ENCODE assay signal across 8 mouse cellular contexts in genomic region chr5:124043999-124044398, GRCm38 (mm10). TPM values are rescaled to one million over a fixed set of nuclear protein-coding genes. Genes with fewer than 3 reads are reported as not detected.
DNase-seq lines count a peak whose midpoint lies in the region; ATAC-seq lines count a peak whose summit lies in the region.

No protein-coding gene starts in this region.

- no peaks in the 10 kb centered on the region for H3K27me3 ChIP-seq in heart, embryonic 10.5 days (ENCODE audit: insufficient read depth, poor library complexity, severe bottlenecking)
- H3K27me3 ChIP-seq in hindbrain, embryonic 10.5 days (ENCODE audit: insufficient read depth, poor library complexity, severe bottlenecking): peaks cover 9% of the 10 kb centered on the region; the same call in 1 of the 2 replicates
- no peaks in the 10 kb centered on the region for H3K27me3 ChIP-seq in midbrain, embryonic 11.5 days (ENCODE audit: control insufficient read depth, insufficient read depth, low read length)

- peaks cover 64% of the 10 kb centered on the region for H3K4me1 ChIP-seq in heart, embryonic 10.5 days
- H3K4me1 ChIP-seq in hindbrain, embryonic 10.5 days (replicated peaks): peaks cover 52% of the 10 kb centered on the region
- peaks cover 16% of the 10 kb centered on the region for H3K4me1 ChIP-seq in midbrain, embryonic 11.5 days (ENCODE audit: control insufficient read depth, insufficient read depth, low read length)

- peak overlapping the region; percentile 91 for H3K27ac ChIP-seq in heart, embryonic 10.5 days
- peak overlapping the region; percentile 88 for H3K27ac ChIP-seq in hindbrain, embryonic 10.5 days
- peak overlapping the region; percentile 87 for H3K27ac ChIP-seq in midbrain, embryonic 11.5 days (ENCODE audit: low read depth, low read length)

- intact Hi-C loops in heart, postnatal 10 days (cut with DNase I): loop anchor here (5.0 kb wide), 1 partner anchor 33 kb away; no protein-coding TSS in a partner anchor

- DNase-seq in heart, embryonic 10.5 days (ENCODE audit: low spot score): no peak
- DNase-seq in heart, postnatal 10 days: no peak
- peak; percentile 54 for DNase-seq in 416B (ENCODE audit: low read depth)
- DNase-seq in hindbrain, embryonic 10.5 days (ENCODE audit: low spot score): no peak
- peak; percentile 70 for DNase-seq in midbrain, embryonic 11.5 days (ENCODE audit: low spot score, missing footprints)
- DNase-seq in testis, postnatal 10 days (ENCODE audit: low spot score): no peak

- H3K9me3 ChIP-seq in heart, embryonic 10.5 days: no peaks in the 10 kb centered on the region
- no peaks in the 10 kb centered on the region for H3K9me3 ChIP-seq in hindbrain, embryonic 10.5 days
- no peaks in the 10 kb centered on the region for H3K9me3 ChIP-seq in midbrain, embryonic 11.5 days (ENCODE audit: control insufficient read depth, low read length)

- peak; percentile 53 for ATAC-seq in midbrain, embryonic 11.5 days (ENCODE audit: low FRiP score)
- ATAC-seq in erythroblast, adult 5-6 weeks (replicated peaks; ENCODE audit: low FRiP score, poor library complexity, severe bottlenecking): no peak
- ATAC-seq in erythroid progenitor cell, adult 5-6 weeks (replicated peaks; ENCODE audit: low FRiP score, poor library complexity, severe bottlenecking): no peak

- peak overlapping the region; percentile 24; the same call in 1 of the 2 replicates for H3K4me3 ChIP-seq in heart, embryonic 10.5 days
- H3K4me3 ChIP-seq in hindbrain, embryonic 10.5 days: no peak overlapping the region
- no peak overlapping the region for H3K4me3 ChIP-seq in midbrain, embryonic 11.5 days (ENCODE audit: low read depth, low read length)

- 0 out of 2 replicates have a peak overlapping the region, but pooled peaks have one; percentile 1 for H3K9ac ChIP-seq in midbrain, embryonic 11.5 days (ENCODE audit: low read length)

- WGBS in heart, embryonic 10.5 days: 76% methylated on average over 5 of the region's 5 CpGs
- WGBS in hindbrain, embryonic 10.5 days: 72% methylated on average over 5 of the region's 5 CpGs
- 77% methylated on average over 5 of the region's 5 CpGs for WGBS in midbrain, embryonic 11.5 days

- no peak overlapping the region for H3K4me2 ChIP-seq in midbrain, embryonic 11.5 days

- H3K36me3 ChIP-seq in heart, embryonic 10.5 days: no peaks in the 10 kb centered on the region
- no peaks in the 10 kb centered on the region for H3K36me3 ChIP-seq in hindbrain, embryonic 10.5 days
- no peaks in the 10 kb centered on the region for H3K36me3 ChIP-seq in midbrain, embryonic 11.5 days (ENCODE audit: control insufficient read depth, insufficient read depth, low read length)

RNA-seq across cellular contexts. Expression of gene Vps37b, which starts 11.9 kb away (rescaled TPM):
- polyA plus RNA-seq in heart, embryonic 10.5 days (2016; fragmentation: Nextera tagmentation; extraction: Ambion mirVana): 54.0 and 61.4 TPM in 2 replicates
- 10 to 100 TPM; 38.0 to 46.7 TPM for total RNA-seq in heart, postnatal 10 days (2021)
- polyA plus RNA-seq in hindbrain, embryonic 10.5 days (2016; fragmentation: Nextera tagmentation; extraction: Ambion mirVana): 57.5 and 71.8 TPM in 2 replicates
- polyA plus RNA-seq in midbrain, embryonic 11.5 days (2014; fragmentation: Nextera tagmentation; extraction: Ambion mirVana): 45.5 and 50.7 TPM in 2 replicates
- 14.4 and 27.9 TPM in 2 replicates for total RNA-seq in erythroblast, adult 5-6 weeks (2015; ENCODE audit: low replicate concordance)
- total RNA-seq in erythroblast, adult 5-6 weeks (2017; ENCODE audit: low replicate concordance): 6.8 and 7.9 TPM in 2 replicates
- 15.5 TPM in 2 replicates for total RNA-seq in erythroid progenitor cell, adult 5-6 weeks (2015; ENCODE audit: low replicate concordance)
- total RNA-seq in erythroid progenitor cell, adult 5-6 weeks (2017; ENCODE audit: low replicate concordance): 7.3 and 9.6 TPM in 2 replicates

RNA-seq across cellular contexts. Expression of gene Abcb9, which starts 51.6 kb away (rescaled TPM):
- polyA plus RNA-seq in heart, embryonic 10.5 days (2016; fragmentation: Nextera tagmentation; extraction: Ambion mirVana): 0.89 and 2.4 TPM in 2 replicates
- 1 to 10 TPM; 6.5 to 6.7 TPM for total RNA-seq in heart, postnatal 10 days (2021)
- 1.3 and 1.9 TPM in 2 replicates for polyA plus RNA-seq in hindbrain, embryonic 10.5 days (2016; fragmentation: Nextera tagmentation; extraction: Ambion mirVana)
- 0.62 and 0.71 TPM in 2 replicates for polyA plus RNA-seq in midbrain, embryonic 11.5 days (2014; fragmentation: Nextera tagmentation; extraction: Ambion mirVana)
- total RNA-seq in erythroblast, adult 5-6 weeks (2015; ENCODE audit: low replicate concordance): 13.8 and 15.5 TPM in 2 replicates
- total RNA-seq in erythroblast, adult 5-6 weeks (2017; ENCODE audit: low replicate concordance): 19.1 and 23.4 TPM in 2 replicates
- total RNA-seq in erythroid progenitor cell, adult 5-6 weeks (2015; ENCODE audit: low replicate concordance): 22.3 and 24.7 TPM in 2 replicates
- total RNA-seq in erythroid progenitor cell, adult 5-6 weeks (2017; ENCODE audit: low replicate concordance): 23.8 and 25.2 TPM in 2 replicates

Comparison
In these comparisons a context has a peak if more than half of its experiments do, and no peak if none do; other contexts are left out.
1. DNase-seq: peak in 416B (single experiment) and midbrain, embryonic 11.5 days (single experiment); none in heart, embryonic 10.5 days (single experiment), heart, postnatal 10 days (0 of 2), hindbrain, embryonic 10.5 days (single experiment) and testis, postnatal 10 days (single experiment).
2. Peak in every context shown above with its lines, with median percentiles within 50 percentile points of each other: H3K27ac ChIP-seq.